Mouse (Mus musculus) cerebellum, adult 11-12 months (tissue): ENCODE measurements around the gene Grap2.
"Not testable (repeated sequence)": the region's sequence is repeated elsewhere in the genome, so short reads cannot be mapped to it uniquely, and the experiment has no call there.

ENCODE experiments used
- DNase-seq: peaks from one replicate; pipeline ENCODE4 v3.0.0; 2022

The Grap2 gene

DNA sequence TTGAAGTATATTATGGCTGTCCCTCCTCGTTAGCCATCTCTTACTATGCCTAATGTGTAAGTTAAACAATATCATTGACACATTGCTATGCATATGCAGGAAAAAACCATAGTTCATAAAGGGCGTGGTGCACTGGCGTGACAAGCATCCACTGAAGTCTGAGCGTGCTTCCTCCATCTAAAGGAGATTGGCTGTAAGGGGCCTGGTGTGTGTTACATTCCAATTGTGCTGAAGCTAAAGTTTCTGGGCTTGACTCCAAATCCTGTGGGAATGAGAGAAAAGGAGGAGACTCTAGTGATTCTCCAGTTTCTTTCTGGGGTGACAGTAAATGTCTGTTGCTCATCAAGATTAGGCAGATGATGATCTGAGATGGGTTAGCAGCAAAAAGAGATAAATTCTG lies 4.7 kb upstream of the Grap2 start:
- DNase-seq = no peak

DNA sequence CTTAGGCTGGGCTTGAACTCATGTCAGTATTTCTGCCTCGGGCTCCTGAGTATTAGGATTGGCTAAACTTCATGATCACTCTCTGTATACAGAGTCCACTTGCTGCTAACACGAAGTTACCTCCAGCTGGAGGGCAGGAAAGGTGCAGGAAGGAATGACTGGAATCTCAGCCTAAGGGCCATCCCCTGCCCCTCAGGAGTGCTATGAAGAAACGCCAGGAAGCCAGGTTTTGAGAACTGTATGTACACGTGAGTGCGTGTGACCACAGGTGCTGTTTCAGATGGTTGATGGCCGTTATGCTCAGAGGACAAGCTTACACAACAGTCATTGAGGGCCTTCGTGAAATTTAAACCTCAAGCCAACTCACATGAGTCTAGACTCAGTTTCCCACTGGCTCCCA lies 3.2 kb upstream of the Grap2 start:
- no peak for DNase-seq

DNA sequence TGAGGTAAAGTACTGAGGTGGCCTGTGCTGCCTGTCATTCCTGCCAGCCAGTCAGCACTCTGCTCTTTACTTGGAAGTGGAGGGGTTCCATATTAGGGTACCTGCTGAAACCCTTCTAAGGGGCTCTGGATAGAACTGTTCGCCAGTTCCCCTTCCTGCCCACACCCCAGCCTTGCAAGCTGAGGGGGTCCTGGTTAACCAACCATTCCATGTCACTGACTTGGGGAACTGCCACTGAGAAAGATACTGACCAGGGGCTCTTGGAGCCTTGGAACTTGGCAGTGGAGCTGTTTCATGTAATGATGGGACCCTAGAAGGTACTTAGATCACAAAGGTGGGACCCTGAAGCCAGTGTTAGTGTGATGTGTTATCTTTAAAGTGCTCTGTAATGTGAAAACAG lies 2.2 kb upstream of the Grap2 start:
- no peak for DNase-seq

DNA sequence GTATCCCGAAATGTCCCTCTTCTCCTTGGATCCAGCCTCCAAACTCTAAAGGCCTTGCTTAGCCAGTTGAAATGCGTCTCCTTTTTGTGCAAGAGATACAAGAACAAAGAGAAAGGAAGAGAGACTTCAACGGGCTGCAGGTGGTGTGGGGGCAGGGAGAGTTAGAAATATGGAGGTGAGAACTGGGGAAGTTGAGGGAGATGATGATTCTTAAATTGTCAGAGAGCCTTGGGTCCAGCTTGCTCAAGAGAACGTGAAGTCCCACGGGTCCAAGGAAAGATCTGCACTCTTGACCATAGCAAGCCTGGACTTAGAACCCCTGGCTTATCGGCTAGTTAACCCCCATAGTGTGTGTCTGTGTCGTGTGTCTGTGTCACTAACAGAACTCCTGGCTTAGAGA lies 783 bp upstream of the Grap2 start:
- no peak for DNase-seq

DNA sequence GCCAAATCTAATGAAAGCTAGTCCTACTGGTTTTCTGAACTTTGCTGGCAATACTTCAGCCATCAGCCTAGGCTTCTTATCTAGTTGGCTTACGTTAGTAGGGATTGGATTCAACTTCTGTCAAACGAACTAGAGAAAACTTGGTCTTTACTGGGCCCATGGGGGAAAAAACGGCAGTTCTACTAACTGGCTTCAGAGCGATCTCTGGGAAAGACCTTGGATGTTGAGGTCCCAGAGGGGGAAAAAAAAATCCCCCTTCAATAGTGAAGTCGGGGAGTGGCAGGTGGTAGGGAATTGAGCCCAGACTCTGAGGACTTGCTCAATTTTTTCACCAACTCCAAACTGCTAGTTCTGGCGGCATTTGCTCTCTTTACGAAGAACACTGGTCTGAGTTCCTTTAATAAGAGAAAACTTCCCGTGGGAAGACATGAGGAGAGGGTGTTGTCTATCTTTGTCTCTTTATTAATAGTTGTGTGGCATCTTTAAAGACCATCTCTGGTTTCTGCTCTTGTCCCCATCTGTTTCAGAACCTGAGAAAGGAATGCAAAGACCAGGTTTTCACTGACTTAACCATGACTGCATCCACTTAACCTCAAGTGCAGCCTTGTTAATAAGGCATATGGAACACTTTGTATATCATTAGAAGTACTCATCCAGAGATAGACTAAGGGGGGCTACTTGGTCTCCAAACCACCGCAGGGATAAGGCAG lies 572 bp downstream of the Grap2 start:
- no peak for DNase-seq

DNA sequence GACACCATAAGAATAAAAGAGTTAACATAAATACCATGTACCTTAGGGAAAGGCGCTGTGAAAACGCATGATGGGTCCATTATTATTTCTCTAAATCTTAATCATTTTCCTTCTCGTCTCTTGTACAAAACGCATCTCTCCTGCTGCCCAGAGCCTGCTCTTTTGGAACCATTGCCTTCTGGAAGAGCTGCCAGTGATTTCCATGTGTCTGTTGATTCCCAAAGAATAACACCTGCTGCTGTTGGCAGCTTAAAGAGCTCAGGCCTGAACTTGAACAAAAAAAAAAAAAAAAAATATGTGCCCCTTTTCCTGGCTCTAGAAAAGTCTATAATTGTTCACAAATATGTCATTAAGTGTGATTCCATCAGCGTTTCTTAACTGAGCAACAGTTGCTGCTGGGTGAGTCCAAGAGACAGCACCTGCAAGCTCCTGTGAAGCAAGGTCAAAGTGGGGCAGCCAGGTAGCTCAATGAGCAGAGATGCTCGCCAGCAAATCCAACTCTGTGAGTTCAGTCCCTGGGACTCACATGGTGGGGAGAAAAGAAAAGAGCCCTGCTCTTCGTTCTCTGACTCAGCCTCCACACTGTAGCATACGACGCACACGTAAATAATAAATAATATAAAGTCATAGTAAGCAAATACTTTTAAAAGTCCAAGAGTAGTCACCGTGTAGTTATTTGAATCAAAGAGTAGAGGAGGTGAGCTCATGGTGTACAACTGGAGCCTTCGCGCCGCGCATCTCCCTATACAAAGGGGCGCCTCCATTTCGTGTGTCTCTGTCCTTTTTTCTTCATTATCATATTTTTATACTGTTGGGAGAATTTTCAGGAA lies 2.0 kb downstream of the Grap2 start:
- peak; percentile 54 for DNase-seq

DNA sequence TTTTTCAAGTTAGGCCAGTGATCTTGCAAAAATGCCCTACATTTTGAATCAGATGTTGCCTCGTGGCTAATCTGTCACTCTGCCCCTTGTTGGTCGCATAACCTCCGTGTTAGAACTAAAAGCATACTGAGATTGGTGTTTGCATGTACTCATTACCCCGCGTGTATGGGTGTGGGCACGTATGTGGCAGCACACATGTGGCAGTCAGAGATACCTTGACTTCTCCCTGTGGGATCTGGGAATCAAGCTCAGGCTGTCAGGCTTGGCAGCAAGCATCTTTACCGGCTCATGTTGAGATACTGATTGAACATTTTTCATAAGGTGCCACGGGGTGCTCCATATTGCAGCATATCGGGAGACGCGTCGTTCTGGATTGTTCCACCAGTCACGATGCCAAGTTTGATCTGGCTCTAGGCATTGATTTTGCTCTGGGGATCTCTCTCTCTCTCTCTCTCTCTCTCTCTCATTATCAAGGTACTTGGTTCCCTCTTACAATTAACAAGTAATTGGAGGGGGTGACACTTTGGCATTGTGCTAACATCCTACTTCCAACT lies 3.5 kb downstream of the Grap2 start:
- no peak for DNase-seq

DNA sequence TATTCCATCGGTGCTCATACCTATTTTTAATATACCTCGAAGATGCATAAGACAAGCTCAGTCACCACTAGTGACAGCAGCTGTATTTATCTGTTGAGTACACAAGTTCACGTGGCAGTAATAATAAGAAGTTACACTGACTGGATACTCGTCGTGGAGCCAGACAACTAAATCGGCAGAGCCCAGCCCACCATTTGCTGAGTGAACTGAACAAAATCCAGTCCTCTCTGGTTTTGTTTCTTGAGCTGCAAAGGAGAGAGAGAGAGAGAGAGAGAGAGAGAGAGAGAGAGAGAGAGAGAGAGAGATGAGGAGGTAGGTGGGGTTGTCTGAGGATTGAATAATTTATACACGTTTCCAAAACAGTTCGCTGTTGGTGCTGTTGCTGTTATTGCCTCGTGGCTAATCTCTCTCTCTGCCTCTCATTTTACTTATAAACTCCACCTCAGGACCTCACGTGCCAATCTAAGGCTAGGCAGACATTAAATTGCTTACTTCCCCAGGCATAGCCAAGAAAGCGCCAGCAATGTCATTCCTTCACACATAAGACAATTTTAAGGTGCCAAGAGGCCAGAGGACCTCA lies 4.1 kb downstream of the Grap2 start:
- no peak for DNase-seq

DNA sequence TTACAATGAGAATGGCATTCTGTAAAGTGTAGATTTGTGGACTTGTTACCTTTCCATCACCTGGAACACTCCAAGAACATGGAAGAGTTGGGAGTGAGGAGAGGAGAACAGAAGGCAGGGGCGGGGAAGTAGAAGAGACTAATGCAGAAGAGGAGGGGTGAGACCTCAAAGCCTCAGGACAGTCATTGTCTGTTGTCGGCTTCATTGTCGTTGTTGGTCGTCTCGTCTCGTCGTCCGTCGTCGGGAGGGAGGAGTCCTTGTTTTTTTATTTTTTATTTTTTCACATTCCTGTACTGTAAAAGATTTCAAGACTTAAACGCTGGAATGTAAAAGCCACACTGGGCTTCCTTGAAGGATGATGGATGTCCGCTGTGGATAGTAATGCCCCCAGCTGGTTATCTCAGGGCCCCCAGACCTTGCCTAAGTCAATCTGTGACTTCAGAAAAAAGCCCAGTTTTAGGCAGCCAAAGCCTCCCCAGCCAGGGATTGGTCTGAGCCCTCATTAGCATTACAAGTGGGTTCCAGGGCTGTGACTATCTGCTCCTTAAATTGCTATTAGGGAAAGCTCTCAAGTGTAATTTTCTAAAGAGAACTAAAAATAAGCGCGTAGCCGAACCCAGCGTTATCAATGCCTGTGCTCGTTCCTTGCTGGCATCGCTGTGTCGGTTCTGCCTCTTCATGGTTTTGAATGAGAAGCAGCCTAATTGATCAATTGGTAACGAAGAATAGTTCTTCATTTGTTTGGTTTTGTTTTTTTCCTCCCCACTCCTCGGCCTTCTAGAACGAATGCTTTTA lies 5.0 kb downstream of the Grap2 start:
- no peak for DNase-seq

DNA sequence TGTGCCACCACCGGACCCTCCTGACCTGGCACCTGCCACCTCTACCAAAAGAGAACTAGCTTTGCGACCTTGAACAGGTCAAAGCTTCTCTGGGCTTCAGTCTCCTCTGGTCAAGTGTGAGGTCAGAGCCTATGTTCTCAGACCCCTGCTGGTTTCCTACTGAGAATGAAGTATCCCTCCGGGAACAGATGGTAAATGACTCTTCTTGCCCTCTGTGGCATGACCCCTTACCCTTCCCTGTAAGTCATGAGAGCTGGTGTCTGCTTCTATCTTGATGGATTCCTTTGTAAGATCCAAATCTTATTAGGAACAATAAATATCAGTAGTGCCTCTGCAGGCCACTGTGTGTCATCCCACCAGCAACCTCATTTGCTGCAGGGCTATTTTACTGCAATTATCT lies 6.7 kb downstream of the Grap2 start:
- DNase-seq = no peak

DNA sequence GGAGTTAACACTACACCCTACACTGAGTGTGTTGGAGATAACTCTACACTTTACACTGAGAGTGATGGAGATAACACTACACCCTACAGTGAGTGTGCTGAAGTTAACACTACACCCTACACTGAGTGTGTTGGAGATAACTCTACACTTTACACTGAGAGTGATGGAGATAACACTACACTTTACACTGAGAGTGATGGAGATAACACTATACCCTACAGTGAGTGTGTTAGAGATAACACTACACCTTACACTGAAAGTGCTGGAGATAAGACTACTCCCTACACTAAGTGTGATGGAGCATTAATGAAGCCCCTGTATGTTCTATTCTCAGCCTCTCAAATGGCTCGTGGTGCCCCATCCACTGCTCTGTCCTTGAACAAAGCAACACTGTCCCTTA lies 8.2 kb downstream of the Grap2 start:
- not testable (repeated sequence) for DNase-seq

DNA sequence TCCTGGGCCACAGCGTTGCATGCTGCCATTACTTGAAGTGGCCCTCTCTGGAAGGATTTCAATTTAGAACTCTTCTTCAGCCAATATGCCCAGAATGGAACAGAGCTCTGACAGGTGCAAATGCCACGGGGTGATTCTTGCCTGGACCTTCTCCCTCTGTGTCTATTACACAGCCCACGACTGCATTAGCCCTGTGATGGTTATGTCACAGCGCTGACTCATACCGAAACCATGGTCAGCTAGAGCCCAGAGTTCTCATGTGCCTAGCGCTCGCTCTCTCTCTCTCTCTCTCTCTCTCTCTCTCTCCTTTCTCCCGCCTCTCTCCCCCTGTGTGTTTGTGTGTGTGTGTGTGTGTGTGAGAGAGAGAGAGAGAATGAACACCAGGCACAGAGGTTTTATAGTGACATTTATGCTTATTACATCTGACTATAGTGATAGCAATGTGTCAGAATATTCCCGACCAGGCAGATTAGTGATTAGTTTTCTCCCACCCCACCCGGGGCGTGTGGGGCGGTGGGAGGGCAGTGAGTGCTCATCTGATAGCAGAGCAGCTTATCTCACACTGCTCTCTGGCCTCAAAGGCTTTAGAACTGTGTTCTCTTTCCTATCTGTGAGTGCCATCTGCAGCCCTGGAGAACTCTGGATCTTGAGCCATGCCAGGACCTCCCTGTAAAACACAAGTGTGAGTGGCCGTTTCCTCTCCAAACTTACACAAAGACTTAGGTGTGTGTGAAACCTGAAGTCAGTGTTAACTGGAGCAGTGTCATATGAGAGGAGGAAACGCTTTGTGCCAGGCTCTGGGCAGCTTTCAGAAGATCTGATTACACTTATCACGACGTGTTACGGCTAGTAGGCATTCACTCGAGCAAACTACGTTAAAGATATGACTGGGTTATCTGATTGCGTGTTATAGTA lies 10.4 kb downstream of the Grap2 start:
- no peak for DNase-seq

DNA sequence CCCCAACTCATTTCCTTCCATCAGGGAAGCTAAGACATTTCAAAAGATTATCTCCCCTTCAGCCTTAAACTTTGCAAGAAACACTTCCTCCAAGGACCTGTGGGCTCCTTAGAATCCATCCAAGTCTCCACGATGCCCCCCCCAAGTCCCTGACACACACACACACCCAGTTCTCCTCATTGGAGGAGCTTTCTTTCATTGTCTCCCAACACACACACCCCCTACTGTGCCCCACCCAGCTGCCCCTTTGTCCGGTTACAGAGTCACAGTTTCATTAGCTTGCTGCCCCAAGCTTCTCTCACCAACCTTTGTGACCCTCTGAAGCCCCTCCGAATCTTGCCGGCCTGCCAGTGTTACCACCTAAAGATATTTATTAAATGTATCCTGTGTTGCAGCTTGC lies 13.9 kb downstream of the Grap2 start:
- no peak for DNase-seq

DNA sequence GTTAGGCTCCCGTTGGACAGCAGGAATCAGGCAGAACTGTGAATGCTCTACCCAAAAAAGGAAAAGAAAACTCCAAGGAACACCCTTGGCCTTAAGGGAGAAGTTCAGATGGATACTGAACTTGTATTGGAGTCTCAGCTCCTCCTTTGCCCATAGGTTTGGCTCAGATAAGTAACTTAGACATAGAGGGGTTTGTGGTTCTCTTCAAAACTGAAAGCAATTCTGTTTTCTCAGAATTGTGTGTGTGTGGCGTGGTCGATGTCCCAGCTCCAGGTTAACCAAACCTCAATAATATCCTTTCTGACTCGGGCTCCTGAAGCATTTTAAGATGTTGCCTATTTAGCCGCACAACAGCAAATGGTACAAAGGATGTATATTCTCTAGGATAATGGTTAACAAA lies 18.2 kb downstream of the Grap2 start:
- DNase-seq = no peak

DNA sequence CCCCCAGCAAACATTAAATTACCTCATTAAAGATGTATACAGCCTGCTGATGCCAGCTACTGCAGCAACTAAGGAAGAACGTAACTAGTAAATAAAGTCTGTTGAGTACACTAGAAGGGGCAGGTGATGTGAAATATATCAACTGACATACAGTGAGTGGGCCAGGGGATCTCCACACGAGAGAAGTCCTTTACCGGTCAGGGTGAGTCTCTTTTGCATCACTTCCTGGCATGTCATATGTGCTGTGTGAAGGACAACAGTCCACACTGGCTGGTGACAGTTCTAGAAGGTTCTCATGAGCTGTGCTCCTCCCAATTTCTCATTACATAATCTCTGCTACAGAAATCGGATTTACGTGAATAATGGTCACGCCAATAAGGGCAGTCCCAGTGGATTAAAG lies 20.3 kb downstream of the Grap2 start:
- DNase-seq = no peak

DNA sequence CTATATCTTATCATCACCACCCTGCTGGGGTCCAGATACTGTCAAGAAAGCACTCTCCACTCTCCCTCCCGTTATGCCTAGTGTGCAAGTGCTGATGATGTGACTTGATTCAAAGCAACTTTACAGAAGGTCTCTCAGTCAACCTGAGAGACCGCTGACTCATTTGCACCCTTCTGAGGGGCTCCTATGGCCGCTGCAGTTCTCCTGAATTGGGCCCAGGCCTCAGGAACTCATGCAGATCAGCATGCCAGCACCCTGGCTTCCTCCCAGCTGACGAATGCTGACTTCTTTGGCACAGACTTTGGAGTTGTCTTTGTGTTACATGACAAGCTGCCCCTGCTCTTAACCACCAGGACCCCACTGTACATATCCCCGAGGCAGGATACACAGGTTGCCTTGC lies 21.5 kb downstream of the Grap2 start:
- DNase-seq = no peak

DNA sequence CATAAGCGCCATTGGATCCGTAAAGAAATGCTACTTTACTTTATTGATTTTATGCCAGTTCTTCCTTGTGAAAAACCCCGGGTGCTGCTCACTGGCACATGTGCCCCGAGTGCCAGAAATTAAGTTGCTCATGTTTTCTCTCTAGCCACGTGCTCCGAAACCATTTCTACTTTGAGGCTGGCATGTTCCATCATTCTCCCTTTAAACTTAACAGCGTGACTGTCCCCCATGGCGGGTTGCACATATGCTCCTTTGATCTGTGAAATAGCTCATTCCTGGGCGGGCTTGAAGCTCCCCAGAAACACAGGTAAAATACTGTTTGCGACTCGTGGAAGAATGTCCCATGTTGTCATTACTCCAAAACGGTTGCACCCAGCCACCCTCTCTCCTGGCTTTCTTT lies 26.4 kb downstream of the Grap2 start:
- no peak for DNase-seq

DNA sequence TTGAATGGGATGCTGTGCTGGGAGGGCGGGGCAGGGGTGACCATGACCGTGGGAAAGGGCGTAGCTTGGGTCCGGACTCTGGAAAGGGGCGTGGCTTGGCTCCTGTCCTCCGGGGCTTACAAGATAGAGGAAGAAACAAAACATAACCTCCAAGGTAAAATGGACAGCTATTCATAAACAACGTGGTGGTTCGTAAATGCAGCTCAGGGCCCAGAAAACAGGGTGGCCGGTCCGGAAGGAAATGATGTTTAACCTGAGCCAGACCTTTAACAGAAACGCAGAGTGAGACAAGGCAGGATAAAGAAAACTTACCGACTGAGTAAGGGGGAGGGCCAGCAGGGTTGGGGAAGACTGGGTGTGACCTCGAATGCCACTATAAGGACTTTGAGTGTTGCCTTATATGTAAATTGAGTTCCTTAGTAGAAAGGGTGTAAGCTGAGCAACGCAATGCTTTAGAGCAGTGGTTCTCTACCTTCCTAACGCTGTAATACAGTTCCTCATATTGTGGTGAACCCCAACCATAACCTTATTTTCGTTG lies 26.9 kb downstream of the Grap2 start:
- DNase-seq = no peak

DNA sequence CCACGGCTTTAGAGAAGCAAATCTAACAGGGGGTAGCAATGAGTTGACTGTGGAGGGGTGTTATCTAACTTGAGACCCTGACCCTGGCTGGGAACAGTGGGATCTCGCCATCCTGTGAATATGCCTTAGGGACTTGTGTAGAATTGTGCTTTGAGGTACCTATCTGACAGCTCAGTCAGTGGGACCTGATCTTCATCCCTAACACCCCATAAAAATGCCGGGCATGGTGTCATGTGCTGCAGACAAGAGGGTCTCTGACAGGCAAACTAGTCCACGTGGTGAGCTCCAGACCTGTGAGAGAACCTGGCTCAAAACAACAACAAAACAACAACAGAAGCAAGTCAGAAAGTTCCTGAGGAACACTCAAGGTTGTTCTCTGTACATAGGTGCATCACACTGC lies 27.4 kb downstream of the Grap2 start:
- no peak for DNase-seq

DNA sequence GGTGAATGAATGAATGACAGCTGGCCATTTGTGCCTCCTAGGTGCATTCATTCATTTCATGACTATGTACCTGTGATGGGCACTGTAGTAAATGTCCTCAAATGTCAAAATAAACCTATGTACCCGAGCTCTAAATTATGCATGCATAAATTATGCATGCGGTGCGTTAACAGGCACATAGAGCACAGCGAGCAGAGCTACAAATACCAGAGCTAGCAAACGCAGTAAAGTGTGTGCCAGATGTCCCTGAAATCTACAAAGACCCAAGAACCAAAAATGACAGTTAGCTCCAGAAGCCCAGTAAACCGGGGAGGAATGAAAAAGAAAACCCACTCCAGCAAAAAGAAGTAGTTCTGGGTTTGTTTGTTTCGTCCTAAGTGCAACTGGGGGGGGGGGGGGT lies 29.1 kb downstream of the Grap2 start:
- DNase-seq = no peak

DNA sequence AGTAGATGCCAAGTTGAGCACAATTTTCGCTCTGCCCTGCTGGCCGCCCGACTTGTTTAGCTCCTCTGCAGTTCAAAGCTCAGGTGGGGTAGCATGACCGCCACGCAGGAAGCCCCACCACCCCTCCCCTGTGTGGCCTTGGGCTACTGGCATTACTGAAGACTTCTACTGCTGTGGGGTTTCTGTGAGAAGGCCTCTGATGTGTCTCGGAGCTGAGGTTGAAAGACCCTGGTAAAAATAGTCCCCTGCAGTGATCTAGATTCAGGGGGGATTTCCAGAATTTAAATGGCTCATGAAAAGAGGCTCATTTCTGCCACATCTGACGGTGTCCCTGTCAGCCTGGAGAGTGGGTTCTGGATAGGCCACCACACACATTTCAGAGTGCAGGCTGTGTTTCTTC lies 30.1 kb downstream of the Grap2 start:
- no peak for DNase-seq

DNA sequence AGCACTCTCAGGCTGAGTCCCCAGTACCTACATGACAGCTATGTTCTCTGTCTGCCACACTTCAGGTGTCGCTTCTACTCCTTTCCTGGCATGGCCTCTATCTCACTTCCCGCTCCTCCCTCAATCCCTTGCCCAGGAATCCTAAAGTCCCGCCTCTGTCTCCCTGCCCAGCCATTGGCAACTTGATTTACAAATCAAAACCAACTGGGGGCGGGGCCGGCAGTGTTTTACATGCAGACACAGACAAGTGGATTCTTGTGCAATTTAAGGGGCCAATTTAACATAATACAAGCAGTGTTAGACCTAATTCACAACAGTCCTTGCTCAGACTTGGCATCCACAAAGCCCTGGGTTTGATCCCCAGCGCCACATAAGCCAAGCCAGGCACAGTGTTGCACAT lies 31.6 kb downstream of the Grap2 start:
- DNase-seq = no peak
